Mouse (Mus musculus): ENCODE measurements around the gene 2700049A03Rik. TPM values are rescaled to one million over a fixed set of nuclear protein-coding genes. Genes with fewer than 3 reads are reported as not detected.

2700049A03Rik gene
- polyA plus RNA-seq, 1 experiment from 2014 or later, result 13.4 TPM

- H3K4me1 ChIP-seq, result peaks cover 4% of the 10 kb centered on the region; the same call in 1 of the 2 replicates
- H3K4me3 ChIP-seq, result no peak overlapping the region
- H3K4me2 ChIP-seq, result no peak overlapping the region
- H3K27ac ChIP-seq, result peak overlapping the region; percentile 34
- no peaks in the 10 kb centered on the region; the same call in 1 of the 2 replicates for H3K9me3 ChIP-seq
- no peaks in the 10 kb centered on the region for H3K27me3 ChIP-seq (replicated peaks)
- 44% methylated on average over 12 of the region's 12 CpGs for WGBS
- H3K9ac ChIP-seq, result no peak overlapping the region
- no peaks in the 10 kb centered on the region for H3K36me3 ChIP-seq (replicated peaks)
- ATAC-seq (replicated peaks), result no peak
Observed at GRCm38 (mm10) chr12:71279521-71280262, 143.0 kb downstream of the 2700049A03Rik start.

GRCm38 (mm10) chr12:71281201-71281768 lies 144.6 kb downstream of the 2700049A03Rik start:
- H3K36me3 ChIP-seq (replicated peaks), result no peaks in the 10 kb centered on the region
- no peak overlapping the region for H3K27ac ChIP-seq
- H3K9me3 ChIP-seq, result no peaks in the 10 kb centered on the region; the same call in 1 of the 2 replicates
- H3K9ac ChIP-seq, result no peak overlapping the region
- ATAC-seq (replicated peaks), result no peak
- peaks cover 4% of the 10 kb centered on the region; the same call in 1 of the 2 replicates for H3K4me1 ChIP-seq
- WGBS, result 85% methylated on average over 12 of the region's 12 CpGs
- H3K4me2 ChIP-seq, result no peak overlapping the region
- no peaks in the 10 kb centered on the region for H3K27me3 ChIP-seq (replicated peaks)
- no peak overlapping the region for H3K4me3 ChIP-seq

- Histone ChIP-seq H3K27ac (no peak overlapping the region), H3K9me3 (no peaks in the 10 kb centered on the region; the same call in 1 of the 2 replicates), H3K36me3 (replicated peaks) (no peaks in the 10 kb centered on the region), H3K9ac (no peak overlapping the region), H3K4me3 (no peak overlapping the region), H3K4me2 (no peak overlapping the region), H3K27me3 (replicated peaks) (no peaks in the 10 kb centered on the region), H3K4me1 (peaks cover 5% of the 10 kb centered on the region)
- ATAC-seq (replicated peaks), result no peak
Observed at GRCm38 (mm10) chr12:71285399-71285798, 148.8 kb downstream of the 2700049A03Rik start.

GRCm38 (mm10) chr12:71290460-71290859 lies 153.8 kb downstream of the 2700049A03Rik start:
- peak; percentile 60; the same call in 1 of the 2 replicates for ATAC-seq (replicated peaks)
- H3K27me3 ChIP-seq (replicated peaks), result no peaks in the 10 kb centered on the region
- 52% methylated on average over 2 of the region's 2 CpGs for WGBS

More at GRCm38 (mm10) chr12:71290460-71290859, 153.8 kb downstream of the 2700049A03Rik start:
- Histone ChIP-seq H3K36me3 (replicated peaks) (no peaks in the 10 kb centered on the region), H3K4me3 (no peak overlapping the region), H3K9ac (no peak overlapping the region), H3K9me3 (no peaks in the 10 kb centered on the region), H3K4me2 (no peak overlapping the region), H3K4me1 (peaks cover 15% of the 10 kb centered on the region), H3K27ac (no peak overlapping the region)

Other genes with a start within 250 kb of the 2700049A03Rik start
- gene Actr10, start 199.0 kb upstream of the 2700049A03Rik start, polyA plus RNA-seq (2015; fragmentation: Nextera tagmentation; extraction: Ambion mirVana), result 180 and 195 TPM in 2 replicates
- gene Psma3, start 162.2 kb upstream of the 2700049A03Rik start, polyA plus RNA-seq (2015; fragmentation: Nextera tagmentation; extraction: Ambion mirVana), result 495 and 513 TPM in 2 replicates
- gene Arid4a, start 120.9 kb upstream of the 2700049A03Rik start, polyA plus RNA-seq (2015; fragmentation: Nextera tagmentation; extraction: Ambion mirVana), result 43.9 and 45.3 TPM in 2 replicates
- gene Tomm20l, start 25.4 kb upstream of the 2700049A03Rik start, polyA plus RNA-seq (2015; fragmentation: Nextera tagmentation; extraction: Ambion mirVana), result not detected in 2 replicates
- gene Timm9, start 164 bp upstream of the 2700049A03Rik start, polyA plus RNA-seq (2015; fragmentation: Nextera tagmentation; extraction: Ambion mirVana), result 98.9 and 101 TPM in 2 replicates
- gene Dact1, start 173.0 kb downstream of the 2700049A03Rik start, polyA plus RNA-seq (2015; fragmentation: Nextera tagmentation; extraction: Ambion mirVana), result 36.5 and 37.8 TPM in 2 replicates